Mouse (Mus musculus) limb, embryonic 11.5 days (tissue): ENCODE data around the gene Prickle1. TPM values are rescaled to one million over a fixed set of nuclear protein-coding genes. Genes with fewer than 3 reads are reported as not detected.
A peak's percentile ranks its signal among the peaks of the same experiment; 100 is the strongest.

Source experiments
- ATAC-seq: fragments of 200-750 bp; cut with Nextera tagmentation; 2 replicates; pipeline ENCODE4 v1.8.0; 2017; ENCODE audit warnings: low read depth; ENCODE audit not compliant: insufficient number of reproducible peaks, low FRiP score, low TSS enrichment
- DNase-seq: peaks from one replicate; pipeline ENCODE4 v3.0.0-alpha.2; 2015; ENCODE audit warnings: low spot score
- H3K27ac ChIP-seq: fragments of 300-500 bp; sonication (generic); replicated peaks from 2 replicates; pipeline ENCODE4 v1.5.1; 2014; ENCODE audit warnings: low read depth, mild to moderate bottlenecking, low read length
- H3K27me3 ChIP-seq: fragments of 300-500 bp; sonication (generic); 2 replicates; pipeline ENCODE4 v1.6.1; 2014; ENCODE audit warnings: mild to moderate bottlenecking, low read length, mixed read lengths; ENCODE audit not compliant: control insufficient read depth, insufficient read depth
- H3K36me3 ChIP-seq: fragments of 300-500 bp; sonication (generic); 2 replicates; pipeline ENCODE4 v1.6.1; 2014; ENCODE audit warnings: mild to moderate bottlenecking, low read length, moderate library complexity, mixed read lengths; ENCODE audit not compliant: control insufficient read depth, insufficient read depth
- H3K4me1 ChIP-seq: fragments of 300-500 bp; sonication (generic); 2 replicates; pipeline ENCODE4 v1.6.1; 2014; ENCODE audit warnings: low read length, mixed read lengths; ENCODE audit not compliant: control insufficient read depth, insufficient read depth
- H3K4me2 ChIP-seq: fragments of 300-500 bp; sonication (generic); 2 replicates; pipeline ENCODE4 v1.6.1; 2014; ENCODE audit warnings: low read depth, mild to moderate bottlenecking, moderate library complexity; ENCODE audit not compliant: severe bottlenecking
- H3K4me3 ChIP-seq: fragments of 300-500 bp; sonication (generic); 2 replicates; pipeline ENCODE4 v1.5.1; 2014; ENCODE audit warnings: low read depth, low read length
- H3K9ac ChIP-seq: fragments of 300-500 bp; sonication (generic); 2 replicates; pipeline ENCODE4 v1.6.1; 2014; ENCODE audit warnings: mild to moderate bottlenecking, low read length
- H3K9me3 ChIP-seq: fragments of 300-500 bp; sonication (generic); 2 replicates; pipeline ENCODE4 v1.6.1; 2016; ENCODE audit warnings: low read length; ENCODE audit not compliant: control insufficient read depth
- WGBS: fragments of 180-500 bp; shearing (Covaris S2); extraction: QIAGEN DNeasy Blood & Tissue Kit; methylation state at CpG from one replicate; pipeline ENCODE4 v1.1.7; 2014; 5-methylcytosine and 5-hydroxymethylcytosine counted together
- polyA plus RNA-seq: library from polyadenylated mRNA; unstranded; fragments of >200 nt; fragmentation: Nextera tagmentation; extraction: Ambion mirVana; gene quantifications from 2 replicates; pipeline ENCODE4 v1.2.1, GENCODE M21; 2014

The Prickle1 gene
- polyA plus RNA-seq, 1 experiment from 2014 or later = 30.0 TPM

DNA sequence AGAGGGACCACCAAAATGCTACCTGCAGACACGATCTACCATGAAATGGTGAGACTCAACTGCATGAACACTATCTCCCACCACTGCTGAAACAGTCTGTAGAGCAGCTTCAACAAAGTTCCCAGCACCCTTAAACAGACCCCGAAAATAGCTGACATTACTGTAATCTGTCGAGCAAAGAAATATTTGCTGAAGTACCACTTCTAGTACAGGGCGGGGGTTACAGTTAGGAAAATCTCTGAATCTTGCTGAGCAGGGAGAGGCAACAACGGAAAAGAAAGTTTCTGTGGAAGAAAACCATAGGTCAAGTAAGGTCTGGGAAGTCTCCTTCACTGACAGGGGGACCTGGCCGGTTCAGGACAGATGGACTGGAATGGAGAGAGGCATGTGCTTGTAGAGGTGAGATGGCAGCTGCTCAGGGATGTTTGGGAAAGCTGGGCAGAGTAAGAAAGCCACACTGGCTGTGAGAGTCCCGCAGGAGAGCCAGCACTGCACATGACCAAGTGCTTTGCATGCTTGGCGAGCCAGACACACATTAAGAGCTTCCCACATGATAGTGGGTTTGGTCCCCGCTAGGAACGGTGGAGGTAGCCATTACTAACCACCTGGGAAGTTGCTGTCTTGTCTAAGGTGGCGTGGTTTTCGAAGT, 41.4 kb downstream of the Prickle1 start:
- Histone ChIP-seq H3K4me3 (no peak overlapping the region), H3K9ac (no peak overlapping the region), H3K9me3 (no peaks in the 10 kb centered on the region), H3K4me2 (no peak overlapping the region), H3K4me1 (peaks cover 25% of the 10 kb centered on the region), H3K36me3 (no peaks in the 10 kb centered on the region), H3K27ac (0 out of 2 replicates have a peak overlapping the region, but pooled peaks have one; percentile 22), H3K27me3 (no peaks in the 10 kb centered on the region)
- DNase-seq = no peak
- 81% methylated on average over 12 of the region's 12 CpGs for WGBS
- no peak for ATAC-seq

DNA sequence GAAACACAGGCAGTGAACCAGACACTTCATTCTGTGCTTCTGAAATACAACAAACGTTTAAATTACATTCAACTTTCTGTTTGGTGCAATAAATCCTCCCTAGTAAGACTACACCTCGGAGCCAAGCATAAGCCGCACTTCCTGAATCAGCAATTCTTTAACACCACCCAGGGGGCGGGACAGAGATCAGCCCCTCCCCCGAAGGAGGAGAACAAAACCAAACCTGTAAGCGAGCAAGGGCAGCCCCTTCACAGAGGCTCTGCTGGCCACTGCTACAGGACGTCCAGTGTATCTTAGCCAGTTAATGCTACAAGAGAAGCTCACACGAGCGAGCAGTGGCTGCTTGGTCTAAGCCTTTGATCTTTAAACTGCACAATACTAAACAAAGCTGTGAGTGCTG, 43.5 kb downstream of the Prickle1 start:
- 0 out of 2 replicates have a peak overlapping the region, but pooled peaks have one; percentile 14 for H3K27ac ChIP-seq
- no peaks in the 10 kb centered on the region for H3K9me3 ChIP-seq
- 2% methylated on average over 9 of the region's 9 CpGs for WGBS
- no peaks in the 10 kb centered on the region for H3K27me3 ChIP-seq
- ATAC-seq (peak; percentile 65; the same call in 1 of the 2 replicates), DNase-seq (peak; percentile 80)
- H3K4me3 ChIP-seq = no peak overlapping the region
- peaks cover 25% of the 10 kb centered on the region for H3K4me1 ChIP-seq
- no peaks in the 10 kb centered on the region for H3K36me3 ChIP-seq
- no peak overlapping the region for H3K9ac ChIP-seq
- 0 out of 2 replicates have a peak overlapping the region, but pooled peaks have one; percentile 2 for H3K4me2 ChIP-seq

DNA sequence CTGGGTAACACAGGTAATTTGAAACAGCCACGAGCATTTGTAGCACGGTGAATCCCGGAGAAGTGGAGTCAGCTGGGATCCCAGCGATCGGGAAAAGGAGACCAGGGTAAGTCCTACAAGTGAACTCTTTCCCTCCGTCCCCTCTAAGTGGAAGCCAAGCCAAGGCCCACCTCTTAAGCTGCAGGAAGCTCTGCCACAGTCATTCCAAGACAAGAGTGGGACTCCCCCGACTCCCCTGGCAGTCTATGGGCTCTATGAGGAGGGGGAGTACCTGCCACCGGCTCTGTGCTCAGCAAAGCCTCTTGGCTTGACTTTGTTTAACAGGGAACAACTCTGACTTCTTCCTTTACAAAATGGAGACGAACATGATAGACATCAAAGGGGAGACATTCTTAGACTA, 47.4 kb downstream of the Prickle1 start:
- no peak overlapping the region for H3K4me3 ChIP-seq
- ATAC-seq (no peak), DNase-seq (no peak)
- no peak overlapping the region for H3K4me2 ChIP-seq
- 68% methylated on average over 9 of the region's 9 CpGs for WGBS
- H3K9me3 ChIP-seq = no peaks in the 10 kb centered on the region
- H3K36me3 ChIP-seq = no peaks in the 10 kb centered on the region
- H3K9ac ChIP-seq = no peak overlapping the region
- peaks cover 19% of the 10 kb centered on the region for H3K4me1 ChIP-seq
- no peak overlapping the region for H3K27ac ChIP-seq
- H3K27me3 ChIP-seq = no peaks in the 10 kb centered on the region

DNA sequence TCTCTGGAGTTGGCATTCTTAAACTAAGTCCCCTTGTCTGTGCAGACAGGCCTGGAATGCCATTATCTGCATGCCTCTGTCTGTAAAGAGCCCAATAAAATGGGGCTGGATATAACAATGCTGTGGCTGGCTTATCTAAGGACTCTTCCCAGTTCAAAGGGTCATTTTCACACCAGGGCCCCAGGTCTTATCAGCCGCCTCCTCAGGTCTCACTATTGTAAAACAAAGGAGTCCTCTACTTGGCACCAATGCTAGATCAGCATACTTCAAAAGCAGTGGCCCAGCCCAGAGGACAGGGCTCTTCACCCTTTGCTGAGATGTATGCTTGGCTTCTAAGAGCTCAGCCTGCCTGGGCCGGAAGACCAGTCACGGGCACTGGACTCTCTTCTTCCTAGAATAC, 56.3 kb downstream of the Prickle1 start:
- Histone ChIP-seq H3K4me2 (no peak overlapping the region), H3K9me3 (no peaks in the 10 kb centered on the region), H3K4me3 (no peak overlapping the region), H3K4me1 (peaks cover 5% of the 10 kb centered on the region; the same call in 1 of the 2 replicates), H3K9ac (no peak overlapping the region), H3K27ac (no peak overlapping the region), H3K27me3 (no peaks in the 10 kb centered on the region), H3K36me3 (no peaks in the 10 kb centered on the region)
- DNase-seq (no peak), ATAC-seq (no peak)
- WGBS = 46% methylated on average over 3 of the region's 3 CpGs

DNA sequence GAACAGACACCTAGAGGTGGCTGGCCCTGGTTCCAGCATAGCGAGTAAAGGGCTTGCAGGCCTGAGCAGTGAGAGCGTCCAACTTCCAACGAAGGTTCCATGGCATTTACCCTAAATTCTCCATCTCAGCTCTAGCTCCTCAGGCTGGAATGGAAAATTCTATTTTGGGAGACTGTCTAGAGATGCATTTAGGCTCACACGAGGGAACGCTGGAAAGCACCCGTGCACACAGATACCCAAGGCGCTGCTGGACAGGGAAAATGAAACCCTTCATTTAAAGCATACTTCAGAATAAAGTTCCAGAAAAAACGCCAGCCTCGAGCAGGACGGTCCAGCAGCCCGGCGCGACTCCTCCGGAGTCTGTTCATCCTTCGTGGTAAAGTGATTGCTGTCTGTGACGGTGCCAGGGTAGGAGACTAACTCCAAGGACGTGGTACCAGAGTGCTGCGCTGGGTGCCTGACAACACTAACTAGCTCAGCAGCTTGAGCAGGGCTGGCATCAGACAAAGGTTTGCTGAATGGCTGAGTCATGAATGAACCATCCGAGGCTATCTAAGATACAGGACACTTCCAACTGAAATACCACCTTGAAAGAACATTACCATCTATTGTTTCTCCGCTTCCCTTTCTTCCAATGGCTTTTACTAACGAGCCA, 57.0 kb downstream of the Prickle1 start:
- Histone ChIP-seq H3K4me1 (peaks cover 5% of the 10 kb centered on the region; the same call in 1 of the 2 replicates), H3K9ac (no peak overlapping the region)

DNA sequence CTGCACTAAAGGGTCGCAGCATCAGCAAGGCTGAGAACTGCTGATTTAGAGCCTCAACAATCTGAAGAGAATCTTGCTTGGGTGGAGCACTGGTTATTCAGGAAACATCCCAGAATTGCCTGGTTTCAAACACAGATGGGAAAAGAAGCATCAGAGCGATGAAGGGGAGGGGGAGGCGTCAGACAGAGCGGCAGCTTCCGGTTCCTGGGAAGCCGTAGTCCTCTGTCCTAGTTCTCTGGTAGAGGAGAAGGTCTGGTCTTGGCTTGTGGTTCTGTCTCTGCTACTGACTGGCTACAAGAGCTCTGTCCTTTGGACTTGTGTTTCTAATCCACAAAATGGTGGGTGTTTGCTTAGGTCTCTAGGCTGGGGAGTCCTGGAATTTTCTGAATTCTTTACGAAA, 57.9 kb downstream of the Prickle1 start:
- ATAC-seq (no peak), DNase-seq (no peak)
- Histone ChIP-seq H3K27me3 (no peaks in the 10 kb centered on the region), H3K9ac (no peak overlapping the region), H3K27ac (peak overlapping the region; percentile 21; the same call in 1 of the 2 replicates), H3K9me3 (no peaks in the 10 kb centered on the region), H3K4me2 (no peak overlapping the region), H3K4me1 (peaks cover 5% of the 10 kb centered on the region; the same call in 1 of the 2 replicates), H3K36me3 (no peaks in the 10 kb centered on the region), H3K4me3 (no peak overlapping the region)
- WGBS = 79% methylated on average over 7 of the region's 7 CpGs

More for the DNA sequence above, 57.0 kb downstream of the Prickle1 start:
- H3K36me3 ChIP-seq = no peaks in the 10 kb centered on the region
- WGBS = 89% methylated on average over 21 of the region's 21 CpGs
- DNase-seq (no peak), ATAC-seq (no peak)
- H3K4me2 ChIP-seq = no peak overlapping the region
- H3K4me3 ChIP-seq = no peak overlapping the region
- no peaks in the 10 kb centered on the region for H3K27me3 ChIP-seq
- no peaks in the 10 kb centered on the region for H3K9me3 ChIP-seq
- H3K27ac ChIP-seq = no peak overlapping the region

DNA sequence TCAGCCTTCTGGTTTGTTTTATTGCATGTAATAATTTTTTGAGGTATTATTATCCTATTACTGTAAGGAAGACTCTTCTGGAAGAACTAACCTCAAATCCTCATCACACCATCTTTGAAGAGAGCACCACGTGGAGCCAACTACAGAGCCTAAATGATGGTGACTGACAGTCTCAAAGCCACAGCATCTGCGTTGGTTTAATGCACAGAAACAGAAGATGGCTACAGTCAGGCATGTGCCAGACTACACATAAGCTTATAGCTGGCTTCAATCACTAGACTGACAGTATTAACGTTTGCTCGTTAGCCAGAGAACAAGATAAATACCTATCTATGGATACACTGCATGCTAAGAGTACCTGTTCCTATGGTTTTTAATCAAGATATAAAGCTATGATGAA, 59.5 kb downstream of the Prickle1 start:
- no peaks in the 10 kb centered on the region for H3K27me3 ChIP-seq
- no peak overlapping the region for H3K4me3 ChIP-seq
- no peak overlapping the region for H3K27ac ChIP-seq
- no peak for ATAC-seq
- no peak overlapping the region for H3K9ac ChIP-seq
- no peaks in the 10 kb centered on the region for H3K36me3 ChIP-seq
- no peak overlapping the region for H3K4me2 ChIP-seq
- 74% methylated on average over 4 of the region's 4 CpGs for WGBS
- DNase-seq = no peak
- peaks cover 5% of the 10 kb centered on the region; the same call in 1 of the 2 replicates for H3K4me1 ChIP-seq
- H3K9me3 ChIP-seq = no peaks in the 10 kb centered on the region

DNA sequence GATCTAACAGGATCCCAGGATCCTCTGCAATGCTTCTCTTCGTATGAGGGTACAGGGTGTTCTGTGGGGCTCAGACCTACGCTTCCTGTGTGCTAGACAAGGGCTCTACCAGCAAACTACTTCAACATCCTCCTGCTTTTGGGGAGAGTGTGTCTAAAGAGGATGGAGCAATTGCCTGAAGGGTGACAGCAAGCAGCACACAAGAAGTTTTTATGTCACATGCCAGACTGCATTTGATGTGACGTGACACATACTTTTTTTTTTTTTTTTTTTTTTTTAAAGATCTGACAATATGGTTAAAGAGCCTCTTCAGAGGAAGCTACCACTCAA, 65.0 kb downstream of the Prickle1 start:
- Histone ChIP-seq H3K4me3 (no peak overlapping the region), H3K36me3 (no peaks in the 10 kb centered on the region), H3K27ac (no peak overlapping the region), H3K9me3 (no peaks in the 10 kb centered on the region), H3K9ac (no peak overlapping the region), H3K4me2 (no peak overlapping the region), H3K4me1 (peaks cover 7% of the 10 kb centered on the region; the same call in 1 of the 2 replicates), H3K27me3 (no peaks in the 10 kb centered on the region)
- DNase-seq (no peak), ATAC-seq (no peak)
- WGBS = 80% methylated on average over 3 of the region's 3 CpGs
